Mouse (Mus musculus) right cerebral cortex, adult 18-20 months (tissue): Measurements from ENCODE around the gene Jund.

Experiments
- DNase-seq: peaks from one replicate; pipeline ENCODE4 v3.0.0; 2022; ENCODE audit warnings: mixed read lengths

Jund gene

GRCm38 (mm10) chr8:70698310-70699109 is at the start of gene Jund:
Gene Jund, plus strand, starts transcription at chr8:70698949.
- DNase-seq = peak; percentile 98

- no peak for DNase-seq
Observed at GRCm38 (mm10) chr8:70649324-70649723, 49.4 kb upstream of the Jund start.

- DNase-seq = no peak
Observed at GRCm38 (mm10) chr8:70650351-70650750, 48.4 kb upstream of the Jund start.

- no peak for DNase-seq
Observed at GRCm38 (mm10) chr8:70653226-70653625, 45.5 kb upstream of the Jund start.

- no peak for DNase-seq
Observed at GRCm38 (mm10) chr8:70654121-70654520, 44.6 kb upstream of the Jund start.

GRCm38 (mm10) chr8:70655469-70655868 is 43.3 kb upstream of the Jund start:
- DNase-seq = no peak

GRCm38 (mm10) chr8:70656193-70656790 is 42.5 kb upstream of the Jund start:
- no peak for DNase-seq

- no peak for DNase-seq
Observed at GRCm38 (mm10) chr8:70657214-70657613, 41.5 kb upstream of the Jund start.

GRCm38 (mm10) chr8:70657739-70658138 is 41.0 kb upstream of the Jund start:
- no peak for DNase-seq

GRCm38 (mm10) chr8:70658897-70659603 is 39.7 kb upstream of the Jund start:
- DNase-seq = no peak

- peak; percentile 76 for DNase-seq
Observed at GRCm38 (mm10) chr8:70659604-70660272, 39.0 kb upstream of the Jund start.

- no peak for DNase-seq
Observed at GRCm38 (mm10) chr8:70660273-70660725, 38.5 kb upstream of the Jund start, which contains the start of gene Pgpep1. Gene Pgpep1, minus strand, starts transcription at chr8:70660388.

GRCm38 (mm10) chr8:70663691-70664090 is 35.1 kb upstream of the Jund start:
- no peak for DNase-seq

- no peak for DNase-seq
Observed at GRCm38 (mm10) chr8:70664631-70665030, 34.1 kb upstream of the Jund start.

- DNase-seq = no peak
Observed at GRCm38 (mm10) chr8:70665599-70665998, 33.1 kb upstream of the Jund start.

- peak; percentile 64 for DNase-seq
Observed at GRCm38 (mm10) chr8:70667071-70667470, 31.7 kb upstream of the Jund start.

GRCm38 (mm10) chr8:70671615-70672324 is 27.0 kb upstream of the Jund start:
- no peak for DNase-seq

GRCm38 (mm10) chr8:70672325-70673078 is 26.2 kb upstream of the Jund start:
- no peak for DNase-seq

GRCm38 (mm10) chr8:70673079-70673856 is 25.5 kb upstream of the Jund start, which contains the start of gene Lsm4:
Gene Lsm4, plus strand, starts transcription at chr8:70673248.
- peak; percentile 98 for DNase-seq

- DNase-seq = no peak
Observed at GRCm38 (mm10) chr8:70674109-70674508, 24.6 kb upstream of the Jund start.

GRCm38 (mm10) chr8:70674716-70675115 is 24.0 kb upstream of the Jund start:
- DNase-seq = no peak
